Mouse (Mus musculus) cerebellum, postnatal 10 days (tissue): Measurements from ENCODE around the gene C1s1.
"Not testable (repeated sequence)": the region's sequence is repeated elsewhere in the genome, so short reads cannot be mapped to it uniquely, and the experiment has no call there.

Experiments used
- DNase-seq, 2 experiments: peaks; one replicate each; pipeline ENCODE4 v3.0.0; 2021; ENCODE audit warnings: mixed read lengths in 2 of 2

Gene C1s1

GRCm38 (mm10) chr6:124542284-124542683 is at the start of gene C1s1:
C1s1 (minus strand) TSS chr6:124542359.
- peak; percentile 70 to 73 for DNase-seq

GRCm38 (mm10) chr6:124588771-124589170 is 46.6 kb upstream of the C1s1 start:
- no peak for DNase-seq

DNA sequence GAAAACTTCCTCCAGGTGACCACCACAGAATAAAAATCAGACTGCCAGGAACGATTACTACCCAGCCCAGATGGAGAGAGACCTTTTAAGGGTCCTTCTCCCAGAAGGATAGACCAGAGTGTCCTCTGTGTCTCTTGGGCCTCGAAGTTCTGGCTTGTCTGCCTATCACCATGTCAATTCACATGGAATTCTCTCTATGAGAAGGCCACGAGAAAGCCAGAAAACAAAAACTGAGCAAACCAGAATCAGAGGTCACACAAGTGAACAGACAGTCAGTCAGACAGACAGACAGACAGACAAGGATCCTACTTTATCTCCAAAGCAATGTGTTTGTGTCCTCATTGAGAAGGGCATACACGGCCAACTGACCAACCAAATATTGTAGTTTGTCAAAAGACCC is 44.1 kb upstream of the C1s1 start:
- no peak for DNase-seq

DNA sequence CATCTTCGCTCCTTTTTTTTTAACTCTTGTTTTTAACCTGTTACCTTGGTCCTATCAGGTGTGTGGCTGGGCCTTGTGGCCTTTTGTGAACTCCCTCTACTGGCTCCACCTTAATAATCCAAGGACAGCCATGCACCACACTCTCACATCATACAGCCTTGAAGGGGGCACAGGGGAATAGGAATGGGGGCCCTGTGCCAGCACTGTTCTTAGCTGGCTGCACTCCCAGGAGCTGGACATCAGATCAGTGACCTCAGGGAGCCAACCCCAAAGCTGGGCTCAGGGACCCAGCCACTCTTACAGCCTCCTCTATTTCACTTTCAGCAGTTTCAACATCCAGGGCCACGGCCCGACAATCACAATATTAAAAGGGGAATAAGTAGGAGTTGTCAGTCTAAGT is 43.6 kb upstream of the C1s1 start:
- peak in 1 of 2 experiments; percentile 20 for DNase-seq

DNA sequence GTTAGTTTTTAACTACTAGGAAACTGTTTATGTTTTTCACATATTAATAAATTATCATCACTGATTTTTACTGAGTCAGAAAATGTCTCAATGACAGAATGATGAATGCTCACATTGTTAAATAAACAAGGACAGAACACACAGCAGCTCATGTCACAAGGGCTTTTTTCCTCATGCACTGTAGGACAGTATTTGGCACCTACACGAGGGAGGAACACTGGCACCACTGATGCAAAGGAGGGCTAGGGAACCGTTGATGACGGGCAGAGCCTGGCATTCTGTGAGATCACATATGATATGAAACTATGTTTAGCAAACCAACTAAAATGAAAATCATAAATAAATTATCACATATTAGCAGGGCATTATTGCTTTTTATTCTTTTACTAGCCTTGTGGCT is 42.8 kb upstream of the C1s1 start:
- no peak for DNase-seq

DNA sequence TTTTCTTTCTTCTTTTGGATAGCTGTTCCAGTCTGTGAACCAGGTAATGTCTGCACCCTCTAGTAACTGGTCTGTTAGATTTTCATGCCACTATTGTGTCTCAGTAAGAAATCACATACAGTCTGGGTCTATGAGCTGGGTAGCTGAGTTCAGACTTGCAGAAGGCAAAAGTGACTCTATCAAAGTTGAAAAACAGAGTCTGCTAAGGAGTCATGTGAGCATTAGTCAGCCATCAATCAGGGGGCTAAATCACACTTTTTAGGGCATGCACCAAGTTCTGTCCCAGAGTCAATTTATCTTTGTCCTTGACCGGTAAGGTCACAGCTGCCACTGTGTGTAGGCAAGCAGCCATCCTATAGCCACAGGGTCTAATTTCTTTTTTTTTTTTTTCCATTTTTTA is 40.1 kb upstream of the C1s1 start:
- DNase-seq, result no peak

DNA sequence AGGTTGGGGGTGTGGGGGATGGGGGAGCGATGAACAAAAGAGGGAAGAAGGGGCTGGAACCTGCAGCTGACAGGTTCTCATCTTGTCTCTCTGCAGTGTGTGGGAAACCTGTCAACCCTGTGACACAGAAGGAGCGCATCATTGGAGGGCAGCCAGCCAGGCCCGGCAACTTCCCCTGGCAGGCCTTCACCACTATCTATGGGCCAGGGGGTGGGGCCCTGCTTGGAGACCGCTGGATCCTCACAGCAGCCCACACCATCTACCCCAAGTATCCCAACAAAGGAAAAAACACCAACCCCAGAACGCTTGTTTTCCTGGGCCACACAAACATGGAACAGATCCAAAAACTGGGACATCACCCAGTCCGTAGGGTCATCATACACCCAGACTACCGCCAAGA is 38.0 kb upstream of the C1s1 start:
- DNase-seq, result peak; percentile 61 to 67

DNA sequence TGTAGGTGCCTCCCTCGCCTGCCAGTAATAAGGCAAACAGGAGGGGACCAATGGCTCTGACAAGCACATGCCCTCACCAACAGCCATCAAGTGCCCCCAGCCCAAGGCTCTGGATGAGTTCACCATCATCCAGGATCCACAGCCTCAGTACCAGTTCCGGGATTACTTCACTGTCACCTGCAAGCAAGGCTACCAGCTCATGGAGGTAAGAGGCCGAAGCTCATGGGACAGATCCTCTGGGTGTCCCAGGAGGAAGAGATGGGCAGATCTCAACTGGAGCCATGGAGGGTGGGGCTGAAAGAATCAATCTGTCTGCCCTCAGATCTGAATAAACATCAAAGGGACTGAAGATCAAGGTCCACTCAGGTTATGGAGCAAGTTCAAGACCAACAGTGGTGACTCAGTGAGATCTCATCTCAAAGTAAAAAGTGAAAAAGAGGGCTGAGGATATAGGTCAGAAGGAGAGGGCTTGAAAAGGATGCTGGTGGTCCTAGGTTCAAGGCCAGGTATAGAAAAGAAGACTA is 33.1 kb upstream of the C1s1 start:
- DNase-seq, result not testable (repeated sequence)

- peak; percentile 75 to 82 for DNase-seq
Observed at GRCm38 (mm10) chr6:124570026-124570425, 27.9 kb upstream of the C1s1 start, which contains the start of gene C1rb. C1rb (plus strand) TSS chr6:124570294.

DNA sequence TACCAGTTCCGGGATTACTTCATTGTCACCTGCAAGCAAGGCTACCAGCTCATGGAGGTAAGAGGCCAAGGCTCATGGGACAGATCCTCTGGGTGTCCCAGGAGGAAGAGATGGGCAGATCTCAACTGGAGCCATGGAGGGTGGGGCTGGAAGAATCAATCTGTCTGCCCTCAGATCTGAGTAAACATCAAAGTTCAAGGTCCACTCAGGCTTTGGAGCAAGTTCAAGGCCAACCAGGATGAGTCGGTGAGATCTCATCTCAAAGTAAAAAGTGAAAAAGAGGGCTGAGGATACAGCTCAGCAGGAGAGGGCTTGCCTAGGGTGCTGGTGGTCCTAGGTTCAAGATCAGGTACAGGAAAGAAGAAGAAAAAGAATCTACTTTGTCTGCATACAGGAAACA is 19.5 kb upstream of the C1s1 start:
- not testable (repeated sequence) for DNase-seq

GRCm38 (mm10) chr6:124561156-124561555 is 19.0 kb upstream of the C1s1 start:
- DNase-seq, result not testable (repeated sequence)

- DNase-seq, result not testable (repeated sequence)
Observed at GRCm38 (mm10) chr6:124555956-124556355, 13.8 kb upstream of the C1s1 start.

GRCm38 (mm10) chr6:124552766-124553165 is 10.6 kb upstream of the C1s1 start:
- DNase-seq, result no peak

DNA sequence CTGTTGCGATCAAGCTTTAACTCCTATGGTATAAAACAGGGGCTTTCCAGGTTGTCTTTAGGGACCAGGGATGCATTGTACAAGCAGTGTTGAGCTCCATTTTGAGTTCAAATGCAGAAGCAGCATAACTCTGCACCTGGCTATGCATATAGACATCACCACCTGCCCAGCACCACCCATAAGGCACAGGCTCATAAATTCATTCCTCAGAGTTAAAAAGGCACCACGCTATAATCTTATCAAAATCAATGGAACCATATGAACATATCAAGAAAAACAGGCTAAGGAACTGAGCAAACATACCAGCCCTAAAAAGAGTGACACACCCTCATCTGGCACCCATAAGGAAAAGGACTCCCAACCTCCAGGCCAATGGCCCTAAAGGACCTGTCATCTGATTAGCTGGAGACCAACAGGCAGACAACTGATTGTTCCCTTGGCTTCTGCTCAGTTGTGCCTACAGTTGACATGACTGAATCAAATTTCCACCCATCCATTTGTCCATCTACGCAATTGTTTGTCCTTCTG is 6.9 kb upstream of the C1s1 start:
- no peak for DNase-seq

GRCm38 (mm10) chr6:124547979-124548378 is 5.8 kb upstream of the C1s1 start:
- not testable (repeated sequence) for DNase-seq

- no peak for DNase-seq
Observed at GRCm38 (mm10) chr6:124545425-124545824, 3.3 kb upstream of the C1s1 start.

- peak; percentile 44 to 47 for DNase-seq
Observed at GRCm38 (mm10) chr6:124544466-124544865, 2.3 kb upstream of the C1s1 start.

DNA sequence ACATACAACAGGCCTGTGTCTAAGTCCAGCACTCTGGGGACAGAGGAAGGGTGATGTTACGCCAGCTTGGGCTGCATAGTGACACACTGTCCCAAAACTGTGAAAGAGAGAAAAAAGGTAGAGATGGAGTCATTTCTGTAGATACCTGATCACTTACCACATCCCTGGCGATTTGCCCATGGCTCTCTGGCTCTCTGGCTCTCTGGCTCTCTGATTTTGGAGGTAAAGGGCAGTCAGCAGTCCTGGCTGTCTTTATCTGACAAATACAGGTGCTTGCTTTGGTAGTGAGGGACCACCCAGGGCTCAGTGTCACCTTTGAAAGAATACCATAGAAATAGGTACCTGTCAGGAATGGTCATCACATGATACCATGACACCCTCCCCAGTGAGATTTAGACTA is 983 bp downstream of the C1s1 start:
- not testable (repeated sequence) for DNase-seq

- DNase-seq, result not testable (repeated sequence)
Observed at GRCm38 (mm10) chr6:124536125-124536829, 5.9 kb downstream of the C1s1 start.

GRCm38 (mm10) chr6:124531077-124531476 is 11.1 kb downstream of the C1s1 start:
- no peak for DNase-seq

GRCm38 (mm10) chr6:124527881-124528280 is 14.3 kb downstream of the C1s1 start:
- no peak for DNase-seq

- peak; percentile 63 to 70 for DNase-seq
Observed at GRCm38 (mm10) chr6:124522082-124522481, 20.1 kb downstream of the C1s1 start.

GRCm38 (mm10) chr6:124517733-124518132 is 24.4 kb downstream of the C1s1 start:
- not testable (repeated sequence) for DNase-seq

- DNase-seq, result peak; percentile 62 to 74
Observed at GRCm38 (mm10) chr6:124512355-124512836, 29.8 kb downstream of the C1s1 start, which contains the start of gene C1ra. C1ra (plus strand) TSS chr6:124512405.
